Mouse (Mus musculus): ENCODE results near the gene En1. TPM values are rescaled to one million over a fixed set of nuclear protein-coding genes. Genes with fewer than 3 reads are reported as not detected.

The En1 gene
- total RNA-seq, 2 experiments from 2014 or later, result 5.6 to 10.2 TPM

- DNase-seq (ENCODE audit: low spot score), result no peak
Observed at GRCm38 (mm10) chr1:120621383-120621782, 19.2 kb downstream of the En1 start.

- DNase-seq (ENCODE audit: low spot score), result no peak
Observed at GRCm38 (mm10) chr1:120626930-120627621, 24.9 kb downstream of the En1 start.

GRCm38 (mm10) chr1:120627622-120628001 is 25.4 kb downstream of the En1 start:
- no peak for DNase-seq (ENCODE audit: low spot score)

GRCm38 (mm10) chr1:120628821-120629220 is 26.6 kb downstream of the En1 start:
- no peak for DNase-seq (ENCODE audit: low spot score)

- no peak for DNase-seq (ENCODE audit: low spot score)
Observed at GRCm38 (mm10) chr1:120643380-120643779, 41.2 kb downstream of the En1 start.

GRCm38 (mm10) chr1:120643848-120644711 is 41.9 kb downstream of the En1 start:
- no peak for DNase-seq (ENCODE audit: low spot score)

GRCm38 (mm10) chr1:120644755-120645154 is 42.5 kb downstream of the En1 start:
- peak; percentile 64 for DNase-seq (ENCODE audit: low spot score)

- no peak for DNase-seq (ENCODE audit: low spot score)
Observed at GRCm38 (mm10) chr1:120650068-120650467, 47.9 kb downstream of the En1 start.

GRCm38 (mm10) chr1:120651997-120652396 is 49.8 kb downstream of the En1 start:
- no peak for DNase-seq (ENCODE audit: low spot score)

GRCm38 (mm10) chr1:120654950-120655396 is 52.8 kb downstream of the En1 start:
- DNase-seq (ENCODE audit: low spot score), result no peak

Other genes with a start within 250 kb of the En1 start
- gene Marco, start 97.4 kb upstream of the En1 start, total RNA-seq (2021), result not detected

All from gastrocnemius, adult 18-20 months (tissue).